Mouse (Mus musculus): Measurements from ENCODE around the gene Supt7l. TPM values are rescaled to one million over a fixed set of nuclear protein-coding genes. Genes with fewer than 3 reads are reported as not detected.

Supt7l gene
- polyA plus RNA-seq, 1 experiment: 19.3 TPM

DNA sequence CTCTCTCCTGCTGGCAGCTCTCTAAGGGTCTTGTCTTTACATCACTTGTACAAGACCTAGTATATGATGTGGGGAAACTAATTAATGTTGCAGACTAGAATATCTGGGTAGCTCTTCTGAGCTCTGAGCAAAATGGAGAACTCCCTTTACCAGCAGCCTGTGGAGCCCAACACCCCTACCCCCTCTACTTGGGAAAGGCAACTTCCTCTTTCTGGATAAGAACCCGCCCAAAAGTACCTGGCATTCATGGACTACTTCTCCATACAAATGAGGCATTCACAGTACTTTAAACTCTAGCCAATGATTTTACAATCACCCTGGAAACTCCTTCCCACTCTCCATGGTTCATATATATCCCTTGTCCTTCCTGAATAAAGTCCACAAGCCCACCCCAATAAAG, 15.1 kb downstream of the Supt7l start:
- H3K9me3 ChIP-seq (replicated peaks; ENCODE audit: control insufficient read depth, insufficient read depth, low read length, poor library complexity, severe bottlenecking): no peaks in the 10 kb centered on the region
- H3K4me3 ChIP-seq (ENCODE audit: low read depth, low read length): no peak overlapping the region
- no peak overlapping the region for H3K9ac ChIP-seq (ENCODE audit: low read depth, poor library complexity, severe bottlenecking)
- H3K36me3 ChIP-seq (ENCODE audit: control insufficient read depth, insufficient read depth, low read length, poor library complexity, severe bottlenecking): peaks cover 20% of the 10 kb centered on the region
- TF ChIP-seq POLR2A (IDR thresholded peaks at IDR 0.05; ENCODE audit: insufficient read depth, low read length): no peak
- H3K27me3 ChIP-seq (ENCODE audit: control insufficient read depth, insufficient read depth, low read length, poor library complexity, severe bottlenecking): no peaks in the 10 kb centered on the region
- H3K4me1 ChIP-seq (ENCODE audit: control insufficient read depth, insufficient read depth, low read length): no peaks in the 10 kb centered on the region
- no peak overlapping the region for H3K27ac ChIP-seq (ENCODE audit: insufficient read depth, low read length)

DNA sequence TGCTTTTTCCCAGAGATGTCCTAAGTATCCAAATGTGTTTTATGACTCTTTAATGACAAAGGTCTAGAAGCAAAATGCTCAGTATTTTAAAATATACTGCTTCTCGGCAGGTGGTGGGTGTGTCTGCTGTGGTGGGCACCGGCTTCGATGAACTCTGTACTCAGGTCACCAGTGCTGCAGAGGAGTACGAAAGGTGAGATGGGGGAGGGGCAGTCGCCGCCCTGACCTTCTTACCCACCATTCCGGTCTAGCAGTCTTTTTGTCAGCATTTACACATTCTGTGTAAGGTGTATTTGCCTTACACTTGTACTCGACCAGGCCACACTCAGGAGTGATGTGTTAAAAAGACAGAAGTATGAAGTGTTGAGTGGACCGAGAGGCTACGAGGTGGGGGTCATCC, 22.8 kb downstream of the Supt7l start:
- H3K9ac ChIP-seq (ENCODE audit: low read depth, poor library complexity, severe bottlenecking): no peak overlapping the region
- TF ChIP-seq CTCF (IDR thresholded peaks at IDR 0.05; ENCODE audit: low read depth, low read length): no peak
- TF ChIP-seq EP300 (IDR thresholded peaks at IDR 0.05; ENCODE audit: insufficient read depth, low read depth, low read length): peak; percentile 76; the same call in 1 of the 2 replicates
- TF ChIP-seq POLR2A (IDR thresholded peaks at IDR 0.05; ENCODE audit: insufficient read depth, low read length): no peak
- peaks cover 2% of the 10 kb centered on the region for H3K4me1 ChIP-seq (ENCODE audit: control insufficient read depth, insufficient read depth, low read length)
- H3K36me3 ChIP-seq (ENCODE audit: control insufficient read depth, insufficient read depth, low read length, poor library complexity, severe bottlenecking): peaks cover 67% of the 10 kb centered on the region
- H3K4me3 ChIP-seq (ENCODE audit: low read depth, low read length): no peak overlapping the region
- no peaks in the 10 kb centered on the region for H3K9me3 ChIP-seq (replicated peaks; ENCODE audit: control insufficient read depth, insufficient read depth, low read length, poor library complexity, severe bottlenecking)
- H3K27ac ChIP-seq (ENCODE audit: insufficient read depth, low read length): no peak overlapping the region
- no peaks in the 10 kb centered on the region for H3K27me3 ChIP-seq (ENCODE audit: control insufficient read depth, insufficient read depth, low read length, poor library complexity, severe bottlenecking)

GRCm38 (mm10) chr5:31494513-31495297, 32.9 kb downstream of the Supt7l start, which contains the start of gene Gpn1:
Gene Gpn1, plus strand, starts transcription at chr5:31494741.
- Histone ChIP-seq H3K9me3 (replicated peaks; ENCODE audit: control insufficient read depth, insufficient read depth, low read length, poor library complexity, severe bottlenecking) (no peaks in the 10 kb centered on the region; the same call in 1 of the 2 replicates), H3K4me1 (ENCODE audit: control insufficient read depth, insufficient read depth, low read length) (no peaks in the 10 kb centered on the region), H3K36me3 (ENCODE audit: control insufficient read depth, insufficient read depth, low read length, poor library complexity, severe bottlenecking) (peaks cover 27% of the 10 kb centered on the region), H3K27me3 (ENCODE audit: control insufficient read depth, insufficient read depth, low read length, poor library complexity, severe bottlenecking) (no peaks in the 10 kb centered on the region), H3K4me3 (ENCODE audit: low read depth, low read length) (peak within 1 kb of the TSS; percentile 98), H3K9ac (ENCODE audit: low read depth, poor library complexity, severe bottlenecking) (peak within 1 kb of the TSS; percentile 88), H3K27ac (ENCODE audit: insufficient read depth, low read length) (no peak within 1 kb of the TSS)
- TF ChIP-seq EP300 (IDR thresholded peaks at IDR 0.05; ENCODE audit: insufficient read depth, low read depth, low read length) (no peak), POLR2A (IDR thresholded peaks at IDR 0.05; ENCODE audit: insufficient read depth, low read length) (no peak), CTCF (IDR thresholded peaks at IDR 0.05; ENCODE audit: low read depth, low read length) (no peak)

DNA sequence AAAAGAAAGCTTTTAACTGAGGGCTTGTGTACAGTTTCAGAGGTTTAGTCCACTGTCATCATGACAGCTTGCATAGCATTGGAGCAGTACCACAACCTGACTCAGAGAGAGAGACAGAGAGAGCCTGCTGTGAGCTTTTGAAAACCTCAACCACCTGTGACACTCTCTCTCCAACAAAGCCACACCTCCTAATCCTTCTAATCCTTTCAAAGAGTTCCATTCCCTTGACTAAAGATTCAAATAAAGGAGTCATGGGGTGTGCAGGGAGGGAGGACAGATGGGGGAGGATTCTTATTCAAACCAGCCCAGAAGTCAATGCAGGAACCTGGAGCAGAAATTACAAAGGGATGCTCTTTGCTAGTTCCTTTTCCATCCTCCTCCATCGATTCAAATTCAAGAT, 35.6 kb downstream of the Supt7l start:
- Histone ChIP-seq H3K27me3 (ENCODE audit: control insufficient read depth, insufficient read depth, low read length, poor library complexity, severe bottlenecking) (no peaks in the 10 kb centered on the region), H3K9ac (ENCODE audit: low read depth, poor library complexity, severe bottlenecking) (no peak overlapping the region), H3K4me1 (ENCODE audit: control insufficient read depth, insufficient read depth, low read length) (peaks cover 1% of the 10 kb centered on the region), H3K4me3 (ENCODE audit: low read depth, low read length) (no peak overlapping the region), H3K9me3 (replicated peaks; ENCODE audit: control insufficient read depth, insufficient read depth, low read length, poor library complexity, severe bottlenecking) (peaks cover 3% of the 10 kb centered on the region), H3K36me3 (ENCODE audit: control insufficient read depth, insufficient read depth, low read length, poor library complexity, severe bottlenecking) (peaks cover 13% of the 10 kb centered on the region), H3K27ac (ENCODE audit: insufficient read depth, low read length) (no peak overlapping the region)
- TF ChIP-seq CTCF (IDR thresholded peaks at IDR 0.05; ENCODE audit: low read depth, low read length): no peak
- no peak for TF ChIP-seq POLR2A (IDR thresholded peaks at IDR 0.05; ENCODE audit: insufficient read depth, low read length)
- no peak for TF ChIP-seq EP300 (IDR thresholded peaks at IDR 0.05; ENCODE audit: insufficient read depth, low read depth, low read length)

GRCm38 (mm10) chr5:31489116-31489769, 38.4 kb downstream of the Supt7l start:
- Histone ChIP-seq H3K4me3 (ENCODE audit: low read depth, low read length) (peak overlapping the region; percentile 82), H3K36me3 (ENCODE audit: control insufficient read depth, insufficient read depth, low read length, poor library complexity, severe bottlenecking) (peaks cover 23% of the 10 kb centered on the region), H3K27me3 (ENCODE audit: control insufficient read depth, insufficient read depth, low read length, poor library complexity, severe bottlenecking) (no peaks in the 10 kb centered on the region), H3K9ac (ENCODE audit: low read depth, poor library complexity, severe bottlenecking) (peak overlapping the region; percentile 80), H3K27ac (ENCODE audit: insufficient read depth, low read length) (peak overlapping the region; percentile 98), H3K4me1 (ENCODE audit: control insufficient read depth, insufficient read depth, low read length) (peaks cover 1% of the 10 kb centered on the region), H3K9me3 (replicated peaks; ENCODE audit: control insufficient read depth, insufficient read depth, low read length, poor library complexity, severe bottlenecking) (peaks cover 5% of the 10 kb centered on the region)
- TF ChIP-seq CTCF (IDR thresholded peaks at IDR 0.05; ENCODE audit: low read depth, low read length) (no peak), EP300 (IDR thresholded peaks at IDR 0.05; ENCODE audit: insufficient read depth, low read depth, low read length) (peak; percentile 76), POLR2A (IDR thresholded peaks at IDR 0.05; ENCODE audit: insufficient read depth, low read length) (peak; percentile 61)

- peak overlapping the region; percentile 96 for H3K27ac ChIP-seq (ENCODE audit: insufficient read depth, low read length)
These were observed 39.7 kb downstream of the Supt7l start for GRCm38 (mm10) chr5:31487889-31488288.

More at GRCm38 (mm10) chr5:31487889-31488288, 39.7 kb downstream of the Supt7l start:
- Histone ChIP-seq H3K9me3 (replicated peaks; ENCODE audit: control insufficient read depth, insufficient read depth, low read length, poor library complexity, severe bottlenecking) (peaks cover 5% of the 10 kb centered on the region), H3K4me1 (ENCODE audit: control insufficient read depth, insufficient read depth, low read length) (peaks cover 1% of the 10 kb centered on the region), H3K27me3 (ENCODE audit: control insufficient read depth, insufficient read depth, low read length, poor library complexity, severe bottlenecking) (no peaks in the 10 kb centered on the region), H3K9ac (ENCODE audit: low read depth, poor library complexity, severe bottlenecking) (peak overlapping the region; percentile 80), H3K4me3 (ENCODE audit: low read depth, low read length) (peak overlapping the region; percentile 81), H3K36me3 (ENCODE audit: control insufficient read depth, insufficient read depth, low read length, poor library complexity, severe bottlenecking) (peaks cover 27% of the 10 kb centered on the region)
- TF ChIP-seq POLR2A (IDR thresholded peaks at IDR 0.05; ENCODE audit: insufficient read depth, low read length) (no peak), CTCF (IDR thresholded peaks at IDR 0.05; ENCODE audit: low read depth, low read length) (no peak), EP300 (IDR thresholded peaks at IDR 0.05; ENCODE audit: insufficient read depth, low read depth, low read length) (no peak)

Data from ES-Bruce4 (cell line).